Mouse (Mus musculus): ENCODE results near the gene Ctxn2.
A peak's percentile ranks its signal among the peaks of the same experiment; 100 is the strongest.
"Not testable (repeated sequence)": the region's sequence is repeated elsewhere in the genome, so short reads cannot be mapped to it uniquely, and the experiment has no call there.

Ctxn2 gene

DNA sequence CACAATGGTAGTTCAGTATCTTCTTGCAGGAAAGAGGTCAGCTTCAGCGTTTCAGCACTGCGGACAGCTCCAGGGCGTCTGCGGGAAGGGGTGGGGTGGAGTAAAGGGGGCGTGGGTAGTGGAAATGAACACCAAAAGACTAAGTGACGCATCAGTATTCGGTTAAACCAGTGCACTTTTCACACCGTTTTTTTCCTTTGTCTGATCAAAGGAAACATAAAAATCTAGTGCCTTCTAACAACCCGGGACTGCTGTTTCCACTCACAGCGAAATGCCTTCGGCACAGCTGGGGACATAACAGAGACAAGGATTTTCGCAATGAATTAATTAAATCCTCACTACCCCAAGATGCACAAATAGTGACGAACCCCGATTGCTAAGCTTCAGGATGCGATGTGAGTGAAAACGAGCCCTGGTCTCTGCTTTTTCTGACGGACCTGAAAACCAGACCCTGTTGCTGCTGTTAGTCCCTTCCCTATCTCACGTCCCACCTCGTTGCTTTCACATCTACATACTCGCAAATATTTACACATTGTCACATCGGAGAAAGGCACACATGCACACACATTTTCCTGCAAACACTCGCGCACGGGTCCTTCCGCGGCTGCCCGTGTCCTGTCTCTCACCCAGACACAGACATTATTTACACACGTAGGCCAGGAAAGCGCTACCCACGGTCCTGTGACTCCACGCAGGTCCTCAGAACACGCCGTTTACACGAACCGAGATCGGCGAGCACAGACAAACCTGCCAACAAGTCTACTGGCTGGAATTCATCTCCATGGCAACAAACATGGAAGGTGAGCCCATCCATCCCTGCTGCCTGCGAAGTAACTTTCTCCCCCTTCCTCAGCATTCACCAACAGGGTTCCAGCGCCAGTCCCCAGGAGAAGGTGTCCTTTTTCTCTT, at the start of gene Ctxn2:
Gene Ctxn2 (plus strand): TSS at position 790 of the 909 bp plus-strand sequence.
- peak; percentile 20 for DNase-seq (ENCODE audit: extremely low read depth, insufficient read length, low spot score)

DNA sequence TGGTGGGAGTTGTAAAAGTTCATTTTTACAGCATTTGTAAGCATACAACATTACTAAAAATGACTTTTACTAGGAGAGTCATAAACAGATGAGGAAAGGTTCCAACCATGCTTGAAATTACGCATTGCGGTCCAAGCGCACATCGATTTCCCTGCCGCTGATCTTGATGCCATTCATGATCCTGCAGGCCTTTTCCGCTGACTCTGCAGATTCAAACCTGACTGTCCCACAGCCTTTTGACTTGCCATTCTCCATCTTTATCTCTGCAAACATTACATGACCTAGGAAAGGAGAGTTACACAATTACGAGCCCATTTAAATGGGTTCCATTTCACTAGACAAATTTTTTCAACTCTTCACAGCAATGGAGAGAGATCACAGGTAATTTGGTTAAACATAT, 47.7 kb upstream of the Ctxn2 start:
- no peak for DNase-seq (ENCODE audit: extremely low read depth, insufficient read length, low spot score)

GRCm38 (mm10) chr2:125092123-125092522, 44.4 kb upstream of the Ctxn2 start:
- DNase-seq (ENCODE audit: extremely low read depth, insufficient read length, low spot score): not testable (repeated sequence)

DNA sequence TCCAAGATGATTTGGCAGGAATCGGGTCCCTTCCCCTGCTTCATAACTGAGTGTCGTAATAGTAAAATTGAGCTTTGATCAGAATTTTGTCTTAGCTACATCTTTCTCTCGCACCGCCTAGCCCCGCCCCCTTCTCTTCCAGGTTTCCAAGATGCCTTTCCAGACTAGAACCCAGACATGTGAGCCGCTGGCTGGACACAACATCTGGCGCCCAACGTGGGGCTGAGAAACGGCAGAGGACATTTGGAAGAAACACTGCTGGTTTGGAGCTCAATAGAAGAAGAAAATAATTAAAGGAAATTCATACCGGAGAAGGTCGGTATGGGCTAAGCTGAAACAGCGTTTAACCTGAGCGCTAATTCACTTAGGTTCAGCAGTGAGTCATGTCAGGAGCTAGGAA, 32.0 kb upstream of the Ctxn2 start:
- not testable (repeated sequence) for DNase-seq (ENCODE audit: extremely low read depth, insufficient read length, low spot score)

DNA sequence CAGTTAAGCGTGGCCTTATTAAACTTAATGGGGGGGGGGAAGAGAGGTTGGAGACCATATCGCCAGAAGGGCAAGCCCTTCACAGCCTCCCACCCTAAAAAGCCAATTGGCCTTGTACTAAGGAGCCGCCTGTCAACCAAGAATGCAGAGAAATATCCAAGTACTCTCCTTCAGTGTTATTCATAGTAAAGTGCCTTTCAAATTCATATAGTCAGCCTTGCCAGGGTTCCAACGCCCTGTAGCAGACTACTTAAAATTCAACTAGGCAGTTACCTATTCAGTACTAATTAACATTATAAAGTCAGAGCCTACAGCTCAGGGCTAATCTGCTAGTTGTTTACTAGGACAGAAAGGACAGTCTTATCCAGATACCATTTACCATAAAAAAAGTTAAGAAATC, 30.0 kb upstream of the Ctxn2 start:
- not testable (repeated sequence) for DNase-seq (ENCODE audit: extremely low read depth, insufficient read length, low spot score)

DNA sequence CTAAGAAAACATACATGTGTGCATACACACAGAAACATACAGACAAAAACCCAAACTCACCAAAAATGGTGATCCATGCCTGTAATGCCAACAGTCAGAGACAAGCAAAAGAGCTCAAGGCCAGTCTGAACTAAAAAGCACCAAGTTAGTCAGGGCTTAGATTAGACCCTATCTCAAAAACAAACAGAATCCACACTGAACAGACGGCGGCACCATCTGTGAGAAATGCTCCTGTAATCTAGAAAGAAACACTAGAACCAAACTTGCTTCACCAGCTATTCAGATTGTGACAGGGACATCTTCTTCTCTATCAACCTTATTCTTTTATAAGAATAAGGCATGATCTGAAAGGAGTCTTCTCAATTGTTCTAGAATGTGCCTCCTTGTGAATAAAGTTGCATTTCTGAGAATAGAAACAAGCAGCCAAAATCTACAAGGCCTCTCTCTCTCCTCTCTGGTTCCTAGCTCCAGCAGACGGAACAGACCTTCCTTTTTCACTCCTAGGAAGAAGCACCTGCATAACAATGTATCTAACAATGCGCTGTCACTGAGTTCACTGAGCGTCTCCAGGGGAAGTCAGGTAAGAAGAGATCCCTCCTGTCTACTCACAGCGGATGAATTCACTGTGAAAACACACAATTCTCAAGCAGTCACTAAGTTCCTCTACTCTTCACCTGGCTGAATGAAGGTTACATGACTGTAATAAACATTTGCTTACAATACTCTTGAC, 16.9 kb upstream of the Ctxn2 start:
- no peak for DNase-seq (ENCODE audit: extremely low read depth, insufficient read length, low spot score)

DNA sequence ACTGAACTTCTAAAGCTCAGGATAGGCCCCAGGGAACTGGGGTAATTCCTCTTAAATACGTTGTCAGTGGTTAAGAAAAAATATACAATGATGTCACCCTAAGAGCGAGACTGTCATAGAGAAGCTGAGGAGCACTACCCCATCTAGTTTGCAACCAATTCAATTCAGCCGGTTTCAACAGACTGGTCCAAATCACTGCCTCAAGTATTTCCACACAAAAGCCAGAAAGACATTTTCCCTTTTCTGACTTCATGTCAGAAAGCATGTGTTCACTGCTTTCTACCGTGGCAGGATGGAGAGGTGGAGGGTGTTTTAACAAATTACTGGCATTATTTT, 14.2 kb upstream of the Ctxn2 start:
- no peak for DNase-seq (ENCODE audit: extremely low read depth, insufficient read length, low spot score)

GRCm38 (mm10) chr2:125122624-125123476, 13.6 kb upstream of the Ctxn2 start:
- DNase-seq (ENCODE audit: extremely low read depth, insufficient read length, low spot score): peak; percentile 68

GRCm38 (mm10) chr2:125123477-125123852, 13.0 kb upstream of the Ctxn2 start, which contains the start of gene Myef2:
Gene Myef2 (minus strand): TSS chr2:125123661.
- peak; percentile 85 for DNase-seq (ENCODE audit: extremely low read depth, insufficient read length, low spot score)

GRCm38 (mm10) chr2:125125824-125126223, 10.7 kb upstream of the Ctxn2 start:
- no peak for DNase-seq (ENCODE audit: extremely low read depth, insufficient read length, low spot score)

DNA sequence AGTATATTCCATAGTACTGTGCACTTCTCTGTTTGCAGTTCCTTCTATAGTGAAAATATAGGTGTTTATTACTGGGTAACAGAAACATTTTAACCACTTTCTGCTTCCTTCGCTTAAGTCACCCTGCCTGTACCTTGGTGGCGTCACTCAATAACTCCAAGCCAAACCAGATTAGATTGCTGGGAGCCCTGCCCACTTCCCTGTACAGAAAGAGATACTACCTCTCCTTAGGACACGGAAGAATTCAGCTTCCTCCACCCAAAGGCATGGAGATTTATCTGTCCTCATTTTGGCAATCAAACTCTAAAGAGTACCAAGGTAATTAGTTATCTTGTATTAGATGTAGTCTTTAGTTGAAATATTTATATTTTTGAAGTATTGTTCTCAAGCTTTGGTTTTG, 9.7 kb upstream of the Ctxn2 start:
- DNase-seq (ENCODE audit: extremely low read depth, insufficient read length, low spot score): no peak

GRCm38 (mm10) chr2:125134113-125134512, 2.4 kb upstream of the Ctxn2 start:
- DNase-seq (ENCODE audit: extremely low read depth, insufficient read length, low spot score): no peak

GRCm38 (mm10) chr2:125136846-125137245, 354 bp downstream of the Ctxn2 start:
- DNase-seq (ENCODE audit: extremely low read depth, insufficient read length, low spot score): no peak

GRCm38 (mm10) chr2:125142336-125142735, 5.8 kb downstream of the Ctxn2 start:
- no peak for DNase-seq (ENCODE audit: extremely low read depth, insufficient read length, low spot score)

DNA sequence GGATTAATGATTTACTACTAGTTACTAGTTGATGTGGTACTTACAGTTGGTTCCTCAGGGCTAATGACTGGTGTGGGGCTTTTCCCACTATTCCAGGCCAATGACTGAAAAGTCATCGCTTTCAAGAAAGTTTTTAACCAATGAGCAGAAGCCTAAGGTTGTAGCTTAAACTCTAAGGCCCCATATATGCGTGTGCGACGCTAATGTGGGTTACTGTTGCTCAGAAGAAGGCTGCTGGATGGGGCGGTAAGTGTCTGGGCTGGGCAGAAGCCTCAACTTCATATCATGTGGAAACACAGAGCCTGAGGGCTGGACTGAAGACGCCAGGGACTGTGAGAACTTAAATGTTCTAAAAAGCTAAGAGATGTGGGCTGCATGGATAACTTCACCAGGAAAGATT, 15.9 kb downstream of the Ctxn2 start, which contains the start of gene Slc12a1:
Gene Slc12a1 (plus strand): TSS at position 118 of the 400 bp plus-strand sequence.
- DNase-seq (ENCODE audit: extremely low read depth, insufficient read length, low spot score): no peak

- DNase-seq (ENCODE audit: extremely low read depth, insufficient read length, low spot score): no peak
Observed at GRCm38 (mm10) chr2:125154294-125154693, 17.8 kb downstream of the Ctxn2 start.

GRCm38 (mm10) chr2:125155504-125155903, 19.0 kb downstream of the Ctxn2 start:
- DNase-seq (ENCODE audit: extremely low read depth, insufficient read length, low spot score): no peak

- no peak for DNase-seq (ENCODE audit: extremely low read depth, insufficient read length, low spot score)
Observed at GRCm38 (mm10) chr2:125162012-125162470, 25.5 kb downstream of the Ctxn2 start.

DNA sequence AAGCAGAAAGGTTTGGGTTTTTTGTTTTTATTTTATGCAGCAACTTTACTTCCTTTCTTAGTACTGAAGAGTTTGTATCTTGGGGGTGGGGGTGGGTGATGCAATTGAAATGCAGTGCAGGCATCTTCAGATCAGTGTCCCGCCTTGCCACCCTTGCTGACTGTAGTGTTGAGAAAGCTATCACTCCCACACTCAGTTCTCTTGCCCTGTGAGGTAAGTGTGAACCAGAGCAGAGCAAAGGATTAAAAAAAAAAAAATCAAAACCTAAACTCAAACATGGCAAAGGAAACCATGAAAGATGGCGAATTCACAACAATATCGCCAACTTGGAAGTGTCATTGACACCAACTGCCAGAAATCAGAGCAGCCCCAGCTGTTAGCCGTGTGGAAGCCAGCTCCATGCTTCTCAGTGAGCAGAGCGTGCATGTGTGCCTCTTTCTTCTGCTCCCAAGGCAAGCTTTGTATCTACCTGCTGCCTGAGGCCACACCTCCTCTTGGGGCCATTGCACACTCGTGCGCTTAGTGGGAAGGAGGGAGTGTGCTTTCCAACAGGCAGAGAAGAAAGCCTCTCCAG, 41.8 kb downstream of the Ctxn2 start:
- no peak for DNase-seq (ENCODE audit: extremely low read depth, insufficient read length, low spot score)

DNA sequence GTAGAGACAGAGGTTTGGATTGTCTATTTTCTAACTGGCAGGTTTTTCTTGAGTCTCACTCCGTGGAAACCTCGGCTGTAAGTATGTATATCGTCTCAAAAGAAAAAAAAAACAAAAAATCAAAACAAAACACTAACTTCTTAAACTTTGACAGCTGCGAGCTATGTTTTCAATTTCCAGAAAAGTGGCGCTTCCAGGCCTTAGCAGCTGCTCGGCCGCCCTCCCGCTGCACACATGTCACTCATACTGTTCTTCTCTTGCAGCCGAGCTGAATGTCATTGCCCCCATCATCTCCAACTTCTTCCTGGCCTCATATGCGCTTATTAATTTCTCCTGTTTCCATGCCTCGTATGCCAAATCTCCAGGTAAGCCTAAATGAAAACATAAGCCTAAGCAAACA, 51.4 kb downstream of the Ctxn2 start:
- DNase-seq (ENCODE audit: extremely low read depth, insufficient read length, low spot score): no peak
